Mouse (Mus musculus): ENCODE measurements around the gene Cpxm1. TPM values are rescaled to one million over a fixed set of nuclear protein-coding genes. Genes with fewer than 3 reads are reported as not detected.
A peak's percentile ranks its signal among the peaks of the same experiment; 100 is the strongest.
"Not testable (repeated sequence)": the region's sequence is repeated elsewhere in the genome, so short reads cannot be mapped to it uniquely, and the experiment has no call there.

The Cpxm1 gene
- total RNA-seq, 2 experiments from 2014 or later: 4.3 to 6.0 TPM

- DNase-seq: no peak
Observed at GRCm38 (mm10) chr2:130404939-130405338, 7.6 kb upstream of the Cpxm1 start, which contains the start of the genes Gm28372 and 1700020A23Rik. Gene Gm28372 (plus strand): TSS chr2:130405239. Gene 1700020A23Rik (plus strand): TSS chr2:130405259.

GRCm38 (mm10) chr2:130401891-130402290 lies 4.5 kb upstream of the Cpxm1 start:
- no peak for DNase-seq

- DNase-seq: no peak
Observed at GRCm38 (mm10) chr2:130400046-130400445, 2.7 kb upstream of the Cpxm1 start.

GRCm38 (mm10) chr2:130398091-130398490 lies 717 bp upstream of the Cpxm1 start:
- DNase-seq: peak; percentile 64 to 69

GRCm38 (mm10) chr2:130395696-130396095 lies 1.7 kb downstream of the Cpxm1 start:
- no peak for DNase-seq

GRCm38 (mm10) chr2:130392836-130393235 lies 4.5 kb downstream of the Cpxm1 start:
- no peak for DNase-seq

GRCm38 (mm10) chr2:130390993-130391625 lies 6.3 kb downstream of the Cpxm1 start:
- DNase-seq: no peak

GRCm38 (mm10) chr2:130388796-130389195 lies 8.6 kb downstream of the Cpxm1 start:
- DNase-seq: no peak

- no peak for DNase-seq
Observed at GRCm38 (mm10) chr2:130386212-130386611, 11.2 kb downstream of the Cpxm1 start.

- DNase-seq: no peak
Observed at GRCm38 (mm10) chr2:130383895-130384294, 13.5 kb downstream of the Cpxm1 start.

- no peak for DNase-seq
Observed at GRCm38 (mm10) chr2:130383205-130383604, 14.2 kb downstream of the Cpxm1 start.

- no peak for DNase-seq
Observed at GRCm38 (mm10) chr2:130374951-130375350, 22.4 kb downstream of the Cpxm1 start.

- not testable (repeated sequence) for DNase-seq
Observed at GRCm38 (mm10) chr2:130373026-130373425, 24.3 kb downstream of the Cpxm1 start.

GRCm38 (mm10) chr2:130367386-130367785 lies 30.0 kb downstream of the Cpxm1 start:
- DNase-seq: no peak

- no peak for DNase-seq
Observed at GRCm38 (mm10) chr2:130365211-130366094, 31.9 kb downstream of the Cpxm1 start.

- DNase-seq: peak; percentile 18 to 54
Observed at GRCm38 (mm10) chr2:130362511-130363026, 34.8 kb downstream of the Cpxm1 start.

- DNase-seq: no peak
Observed at GRCm38 (mm10) chr2:130358852-130359251, 38.5 kb downstream of the Cpxm1 start.

- DNase-seq: no peak
Observed at GRCm38 (mm10) chr2:130357551-130357950, 39.8 kb downstream of the Cpxm1 start.

- DNase-seq: peak in 1 of 2 experiments; percentile 21
Observed at GRCm38 (mm10) chr2:130353889-130354288, 43.5 kb downstream of the Cpxm1 start.

GRCm38 (mm10) chr2:130353411-130353810 lies 44.0 kb downstream of the Cpxm1 start:
- no peak for DNase-seq

GRCm38 (mm10) chr2:130351758-130352339 lies 45.5 kb downstream of the Cpxm1 start:
- no peak for DNase-seq

GRCm38 (mm10) chr2:130350376-130350775 lies 47.0 kb downstream of the Cpxm1 start:
- DNase-seq: no peak

- no peak for DNase-seq
Observed at GRCm38 (mm10) chr2:130341220-130341580, 56.2 kb downstream of the Cpxm1 start.
